Mouse (Mus musculus): ENCODE data around the gene Ndufs8. TPM values are rescaled to one million over a fixed set of nuclear protein-coding genes. Genes with fewer than 3 reads are reported as not detected.

Gene Ndufs8
- polyA plus RNA-seq, 2 experiments from 2014 or later = 262 to 298 TPM

- ATAC-seq = no peak
These were observed 8.8 kb downstream of the Ndufs8 start for GRCm38 (mm10) chr19:3903648-3904362.

- ATAC-seq = no peak
These were observed 9.6 kb downstream of the Ndufs8 start for GRCm38 (mm10) chr19:3902966-3903365.

- no peak for ATAC-seq
These were observed 13.0 kb downstream of the Ndufs8 start for GRCm38 (mm10) chr19:3899618-3900017.

GRCm38 (mm10) chr19:3898952-3899351 is 13.6 kb downstream of the Ndufs8 start:
- ATAC-seq = no peak

GRCm38 (mm10) chr19:3897557-3897956 is 15.0 kb downstream of the Ndufs8 start:
- no peak for ATAC-seq

GRCm38 (mm10) chr19:3896208-3896607 is 16.4 kb downstream of the Ndufs8 start:
- ATAC-seq = no peak

- no peak for ATAC-seq
These were observed 17.4 kb downstream of the Ndufs8 start for GRCm38 (mm10) chr19:3895171-3895631.

GRCm38 (mm10) chr19:3894294-3894693 is 18.3 kb downstream of the Ndufs8 start:
- ATAC-seq = no peak

GRCm38 (mm10) chr19:3893545-3894116 is 18.9 kb downstream of the Ndufs8 start:
- no peak for ATAC-seq

- no peak for ATAC-seq
These were observed 22.4 kb downstream of the Ndufs8 start for GRCm38 (mm10) chr19:3890181-3890580.

GRCm38 (mm10) chr19:3889096-3889495 is 23.5 kb downstream of the Ndufs8 start:
- no peak for ATAC-seq

- ATAC-seq = no peak
These were observed 28.1 kb downstream of the Ndufs8 start for GRCm38 (mm10) chr19:3884325-3884990.

GRCm38 (mm10) chr19:3882214-3882613 is 30.4 kb downstream of the Ndufs8 start:
- ATAC-seq = no peak

GRCm38 (mm10) chr19:3880054-3880848 is 32.3 kb downstream of the Ndufs8 start:
- no peak for ATAC-seq

- no peak for ATAC-seq
These were observed 37.5 kb downstream of the Ndufs8 start for GRCm38 (mm10) chr19:3875045-3875444.

GRCm38 (mm10) chr19:3872373-3872772 is 40.2 kb downstream of the Ndufs8 start:
- no peak for ATAC-seq

- ATAC-seq = no peak
These were observed 41.1 kb downstream of the Ndufs8 start for GRCm38 (mm10) chr19:3871468-3871867.

GRCm38 (mm10) chr19:3868290-3868689 is 44.3 kb downstream of the Ndufs8 start:
- no peak for ATAC-seq

- ATAC-seq = no peak
These were observed 47.6 kb downstream of the Ndufs8 start for GRCm38 (mm10) chr19:3864960-3865359.

- ATAC-seq = no peak
These were observed 49.9 kb downstream of the Ndufs8 start for GRCm38 (mm10) chr19:3862713-3863112.
